Mouse (Mus musculus) megakaryocyte, adult 5-6 weeks (primary cell): ENCODE data around the gene Sh3bgrl2. TPM values are rescaled to one million over a fixed set of nuclear protein-coding genes. Genes with fewer than 3 reads are reported as not detected.

Experiments used
- ATAC-seq: 2 replicates; pipeline ENCODE4 v1.8.0; 2016; ENCODE audit warnings: mild to moderate bottlenecking, inconsistent platforms; ENCODE audit not compliant: poor library complexity, severe bottlenecking
- total RNA-seq, 2 experiments: library from RNA; stranded (forward) in 1 of 2; stranded (reverse) in 1 of 2; fragments of 153-499, 151-499 nt in 1 of 2; fragments of 221-1000, 200-1000 nt in 1 of 2; gene quantifications; 2 replicates each; pipeline versions ENCODE4 v1.2.3 to v1.2.4; 2015 to 2017

Sh3bgrl2 gene
- total RNA-seq, 2 experiments from 2014 or later = 0.11 TPM; not detected in 1

- no peak for ATAC-seq
These were observed 116.1 kb downstream of the Sh3bgrl2 start for GRCm38 (mm10) chr9:83663981-83664897.

GRCm38 (mm10) chr9:83664951-83665350 lies 116.8 kb downstream of the Sh3bgrl2 start:
- no peak for ATAC-seq

DNA sequence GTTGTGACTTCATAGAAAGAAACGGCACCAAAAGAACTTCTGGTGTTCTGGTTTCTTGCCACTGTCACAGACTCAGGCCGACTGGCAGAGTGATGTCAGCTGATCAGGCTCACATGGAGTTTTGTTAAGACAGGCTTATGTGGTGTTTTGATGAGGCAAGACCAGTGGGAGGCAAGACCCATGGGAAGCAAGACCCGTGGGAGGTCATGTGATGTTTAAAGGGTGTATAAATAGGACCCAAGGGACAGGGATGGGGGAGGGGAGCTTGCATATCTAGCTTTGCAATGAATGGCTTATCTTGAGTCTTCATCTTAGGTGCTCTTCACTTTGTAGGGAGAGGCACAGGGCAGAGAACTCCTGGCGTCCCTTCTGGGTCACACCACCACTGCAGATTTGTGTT lies 118.9 kb downstream of the Sh3bgrl2 start:
- ATAC-seq = no peak

DNA sequence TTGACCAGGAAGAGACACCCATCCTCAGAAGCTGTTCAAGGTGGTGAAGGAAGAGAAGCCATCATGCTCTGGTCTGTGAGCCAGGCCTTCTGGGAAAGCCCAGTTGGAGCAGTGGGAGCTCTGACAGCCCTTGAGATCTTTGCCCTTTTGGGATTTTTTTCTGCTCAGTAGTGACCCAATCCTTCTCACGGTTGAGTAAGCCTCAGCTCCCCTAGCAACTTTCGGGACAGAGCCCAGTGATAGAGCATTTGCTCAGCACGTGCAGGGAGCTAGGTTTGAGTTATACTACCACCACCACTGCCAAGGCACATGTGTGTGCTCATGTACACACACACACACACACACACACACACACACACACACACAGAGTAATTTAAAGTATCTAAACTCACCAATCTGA lies 131.5 kb downstream of the Sh3bgrl2 start:
- ATAC-seq = no peak

GRCm38 (mm10) chr9:83681661-83682655 lies 133.8 kb downstream of the Sh3bgrl2 start:
- ATAC-seq = no peak

DNA sequence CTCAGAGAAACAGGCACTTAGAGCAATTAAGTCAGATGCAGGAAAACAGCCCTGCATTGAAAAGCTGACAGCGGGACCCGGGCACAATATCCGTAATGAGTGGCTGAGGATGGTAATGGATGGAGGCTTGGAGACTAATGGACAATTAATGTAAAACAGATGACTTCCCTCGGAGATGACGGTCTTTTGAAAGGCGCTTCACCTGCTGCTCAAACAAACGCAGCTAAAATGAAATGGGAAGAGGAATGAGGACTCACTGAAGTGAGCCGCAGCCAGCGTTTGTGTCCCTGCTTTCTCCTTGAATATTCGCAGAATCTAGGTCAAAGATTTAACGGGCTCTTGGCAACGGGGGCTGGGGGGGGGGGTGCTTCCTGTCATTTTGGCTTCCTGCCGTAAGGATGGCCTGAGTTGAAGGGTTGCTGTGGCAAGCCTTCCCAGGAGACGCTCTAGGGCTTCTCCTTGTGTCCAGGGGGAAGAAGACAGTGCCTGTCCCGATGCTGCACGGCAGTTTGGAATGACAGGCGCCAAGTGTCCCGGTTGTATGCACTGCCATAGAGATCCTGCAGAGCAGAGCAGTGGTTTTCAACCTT lies 138.5 kb downstream of the Sh3bgrl2 start:
- no peak for ATAC-seq

DNA sequence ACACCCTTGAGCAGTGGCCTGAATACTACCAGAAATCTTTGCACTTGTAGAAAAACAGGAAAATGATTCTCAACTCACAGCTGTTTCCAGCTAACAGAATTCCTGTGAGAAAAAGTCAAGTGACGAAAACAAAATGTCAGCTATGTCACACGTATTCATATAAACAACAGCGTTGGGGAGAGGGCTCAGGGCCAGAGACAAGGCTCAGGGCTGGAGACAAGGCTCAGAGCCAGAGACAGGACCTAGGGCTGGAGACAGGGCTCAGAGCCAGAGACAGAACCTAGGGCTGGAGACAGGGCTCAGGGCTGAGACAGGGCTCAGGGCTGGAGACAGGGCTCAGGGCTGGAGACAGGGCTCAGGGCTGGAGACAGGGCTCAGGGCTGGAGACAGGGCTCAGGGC lies 139.8 kb downstream of the Sh3bgrl2 start:
- ATAC-seq = no peak

Other genes starting within 250 kb of the Sh3bgrl2 start
- 1.1 and 1.6 TPM in 2 replicates for gene Lca5, start 107.2 kb upstream of the Sh3bgrl2 start, total RNA-seq (2015)
- gene Lca5, start 107.2 kb upstream of the Sh3bgrl2 start, total RNA-seq (2017) = 0.16 and 1.2 TPM in 2 replicates